Mouse (Mus musculus): ENCODE measurements around the gene Smarcc2.

DNA sequence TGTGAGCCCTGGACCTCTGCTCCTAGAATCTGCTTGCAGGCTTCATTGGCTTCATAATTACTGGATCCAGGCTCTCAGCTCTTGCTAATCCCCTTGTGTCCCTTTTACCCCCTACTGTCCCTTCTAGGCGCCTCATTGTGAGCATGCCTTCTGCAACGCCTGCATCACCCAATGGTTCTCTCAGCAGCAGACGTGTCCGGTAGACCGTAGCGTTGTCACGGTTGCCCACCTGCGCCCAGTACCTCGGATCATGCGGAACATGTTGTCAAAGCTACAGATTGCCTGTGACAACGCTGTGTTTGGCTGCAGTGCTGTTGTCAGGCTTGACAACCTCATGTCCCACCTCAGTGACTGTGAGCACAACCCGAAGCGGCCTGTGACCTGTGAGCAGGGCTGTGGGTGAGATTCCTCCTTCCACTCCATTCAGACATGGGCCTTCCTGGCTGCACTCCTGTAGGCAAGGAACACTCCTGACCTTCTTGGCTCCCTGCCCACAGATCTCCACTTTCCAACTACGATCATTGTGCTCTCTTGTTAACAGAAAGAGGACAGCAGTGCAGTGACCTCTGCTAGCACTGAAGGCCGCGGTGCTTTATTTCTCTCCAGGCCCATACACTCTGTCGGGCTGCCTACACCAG lies 23.7 kb upstream of the Smarcc2 start:
- TF ChIP-seq GATA1 (IDR thresholded peaks at IDR 0.05; ENCODE audit: low read length) (no peak), TAL1 (IDR thresholded peaks at IDR 0.05; ENCODE audit: low read length) (no peak)
